Mouse (Mus musculus) hindbrain, embryonic 10.5 days (tissue): Measurements from ENCODE around the gene Phf11d. TPM values are rescaled to one million over a fixed set of nuclear protein-coding genes. Genes with fewer than 3 reads are reported as not detected.
"Not testable (repeated sequence)": the region's sequence is repeated elsewhere in the genome, so short reads cannot be mapped to it uniquely, and the experiment has no call there.

Experiments used
- DNase-seq: peaks from one replicate; pipeline ENCODE4 v3.0.0-alpha.2; 2017; ENCODE audit warnings: low spot score
- H3K27ac ChIP-seq: fragments of 300-500 bp; sonication (generic); 2 replicates; pipeline ENCODE4 v1.5.1; 2016; ENCODE audit warnings: mild to moderate bottlenecking, moderate library complexity
- H3K27me3 ChIP-seq: fragments of 300-500 bp; sonication (generic); 2 replicates; pipeline ENCODE4 v1.6.1; 2016; ENCODE audit warnings: mild to moderate bottlenecking; ENCODE audit not compliant: poor library complexity, insufficient read depth, severe bottlenecking
- H3K36me3 ChIP-seq: fragments of 300-500 bp; sonication (generic); 2 replicates; pipeline ENCODE4 v1.6.1; 2016; ENCODE audit warnings: mild to moderate bottlenecking, moderate library complexity
- H3K4me1 ChIP-seq: fragments of 300-500 bp; sonication (generic); replicated peaks from 2 replicates; pipeline ENCODE4 v1.6.1; 2016; ENCODE audit warnings: mild to moderate bottlenecking
- H3K4me3 ChIP-seq: fragments of 300-500 bp; sonication (generic); 2 replicates; pipeline ENCODE4 v1.5.1; 2016; ENCODE audit warnings: mild to moderate bottlenecking, moderate library complexity
- H3K9me3 ChIP-seq: fragments of 300-500 bp; sonication (generic); 2 replicates; pipeline ENCODE4 v1.6.1; 2016; ENCODE audit warnings: mild to moderate bottlenecking, moderate library complexity
- WGBS: fragments of 180-500 bp; shearing (Covaris S2); methylation state at CpG from one replicate; pipeline ENCODE4 v1.1.7; 2016; 5-methylcytosine and 5-hydroxymethylcytosine counted together
- polyA plus RNA-seq: library from polyadenylated mRNA; unstranded; fragments of >200 nt; fragmentation: Nextera tagmentation; extraction: Ambion mirVana; gene quantifications from 2 replicates; pipeline ENCODE4 v1.2.1, GENCODE M21; 2016

Phf11d gene
- polyA plus RNA-seq, 1 experiment from 2014 or later = 0.25 TPM

GRCm38 (mm10) chr14:59319036-59319435 lies 46.2 kb downstream of the Phf11d start:
- H3K36me3 ChIP-seq, H3K27ac ChIP-seq, H3K4me3 ChIP-seq, H3K9me3 ChIP-seq, H3K27me3 ChIP-seq, H3K4me1 ChIP-seq, DNase-seq: not testable (repeated sequence)
- WGBS = 92% methylated on average over 3 of the region's 3 CpGs

Other genes starting within 250 kb of the Phf11d start
- not detected in 2 replicates for gene 1700129C05Rik, start 222.6 kb downstream of the Phf11d start, polyA plus RNA-seq
- gene Gm5142, start 186.7 kb downstream of the Phf11d start, polyA plus RNA-seq = not detected in 2 replicates
- 97.6 and 109 TPM in 2 replicates for gene Rcbtb1, start 164.3 kb downstream of the Phf11d start, polyA plus RNA-seq
- not detected in 2 replicates for gene Gm6904, start 105.3 kb downstream of the Phf11d start, polyA plus RNA-seq
- gene Phf11a, start 67.9 kb downstream of the Phf11d start, polyA plus RNA-seq = not detected in 2 replicates
- gene Phf11b, start 24.1 kb downstream of the Phf11d start, polyA plus RNA-seq = 0.21 TPM in 1 of 2 replicates, not detected in the other
- 0.42 and 0.46 TPM in 2 replicates for gene Phf11c, start 29.9 kb upstream of the Phf11d start, polyA plus RNA-seq
- 12.1 and 12.6 TPM in 2 replicates for gene Setdb2, start 75.4 kb upstream of the Phf11d start, polyA plus RNA-seq
- 38.3 and 44.3 TPM in 2 replicates for gene Cab39l, start 75.5 kb upstream of the Phf11d start, polyA plus RNA-seq
- 23.5 and 26.3 TPM in 2 replicates for gene Cdadc1, start 232.5 kb upstream of the Phf11d start, polyA plus RNA-seq